ENCODE assay signal across 22 mouse cellular contexts in genomic region chr9:96904360-96905355, GRCm38 (mm10). TPM values are rescaled to one million over a fixed set of nuclear protein-coding genes. Genes with fewer than 3 reads are reported as not detected.
DNase-seq lines count a peak whose midpoint lies in the region; ATAC-seq and TF ChIP-seq lines count a peak whose summit lies in the region.
"Had no signal": no experiment of that assay in that cellular context is flagged by ENCODE, and none has a peak within 500 bp of the region (broad histone marks: within the 10 kb centered on the region; RNA-seq: fewer than 3 reads in every experiment).

No protein-coding gene starts in this region.

- no peaks in the 10 kb centered on the region for H3K36me3 ChIP-seq in hindbrain, embryonic 11.5 days (ENCODE audit: control insufficient read depth, insufficient read depth, low read length)
- H3K36me3 ChIP-seq in hindbrain, embryonic 16.5 days (ENCODE audit: control insufficient read depth, insufficient read depth, low read length), result no peaks in the 10 kb centered on the region
- no peaks in the 10 kb centered on the region for H3K36me3 ChIP-seq in hindbrain, embryonic 13.5 days
- H3K36me3 ChIP-seq in midbrain, embryonic 14.5 days (ENCODE audit: control insufficient read depth, insufficient read depth, low read length), result no peaks in the 10 kb centered on the region
- H3K36me3 ChIP-seq: heart, embryonic 10.5 days; lung, embryonic 15.5 days; stomach, embryonic 15.5 days had no signal

- H3K27ac ChIP-seq in hindbrain, embryonic 11.5 days (ENCODE audit: low read depth, low read length), result no peak overlapping the region
- no peak overlapping the region for H3K27ac ChIP-seq in hindbrain, embryonic 16.5 days (ENCODE audit: low read depth, low read length)
- H3K27ac ChIP-seq in bone marrow, adult 2 months (ENCODE audit: control insufficient read depth, insufficient read depth, low read depth, low read length, poor library complexity), result peak overlapping the region; percentile 83
- peak overlapping the region; percentile 69 for H3K27ac ChIP-seq in hindbrain, embryonic 13.5 days
- peak overlapping the region; percentile 49 for H3K27ac ChIP-seq in midbrain, embryonic 14.5 days (replicated peaks; ENCODE audit: low read depth, low read length)
- no peak overlapping the region for H3K27ac ChIP-seq in cerebellum, adult 2 months (ENCODE audit: insufficient read depth, low read length)
- H3K27ac ChIP-seq: heart, embryonic 10.5 days; lung, embryonic 15.5 days; stomach, embryonic 15.5 days had no signal

- H3K9me3 ChIP-seq in hindbrain, embryonic 11.5 days (ENCODE audit: control insufficient read depth, low read length), result no peaks in the 10 kb centered on the region
- H3K9me3 ChIP-seq in hindbrain, embryonic 16.5 days (ENCODE audit: control insufficient read depth, low read length), result no peaks in the 10 kb centered on the region
- no peaks in the 10 kb centered on the region for H3K9me3 ChIP-seq in hindbrain, embryonic 13.5 days
- no peaks in the 10 kb centered on the region for H3K9me3 ChIP-seq in midbrain, embryonic 14.5 days (ENCODE audit: control insufficient read depth, low read length)
- H3K9me3 ChIP-seq: heart, embryonic 10.5 days; lung, embryonic 15.5 days; stomach, embryonic 15.5 days had no signal

- DNase-seq in hindbrain, embryonic 11.5 days (ENCODE audit: low spot score), result no peak
- DNase-seq in midbrain, embryonic 14.5 days, result peak; percentile 17
- DNase-seq in thymus, postnatal 25 days, result no peak
- DNase-seq in cerebellum, adult 2 months, result no peak
- no peak for DNase-seq in spleen, adult 12 weeks (ENCODE audit: low spot score)
- DNase-seq: adrenal gland, postnatal 36 days; cerebellum, adult 11 months; gastrocnemius, postnatal 10 days; heart, postnatal 14 days; kidney, adult 8-10 months; kidney, postnatal 36 days; layer of hippocampus, postnatal 36 days; spleen, adult 18-20 months; thymus, postnatal 4 days had no signal

- H3K4me3 ChIP-seq in hindbrain, embryonic 11.5 days (ENCODE audit: low read depth, low read length), result no peak overlapping the region
- H3K4me3 ChIP-seq in hindbrain, embryonic 16.5 days (ENCODE audit: low read length), result no peak overlapping the region
- no peak overlapping the region for H3K4me3 ChIP-seq in bone marrow, adult 2 months (replicated peaks; ENCODE audit: control insufficient read depth, low read depth, low read length)
- no peak overlapping the region for H3K4me3 ChIP-seq in hindbrain, embryonic 13.5 days
- no peak overlapping the region for H3K4me3 ChIP-seq in midbrain, embryonic 14.5 days (replicated peaks; ENCODE audit: low read depth, low read length)
- H3K4me3 ChIP-seq in cerebellum, adult 2 months (replicated peaks; ENCODE audit: insufficient read depth, low read depth, low read length), result no peak overlapping the region
- H3K4me3 ChIP-seq: heart, embryonic 10.5 days; lung, embryonic 15.5 days; stomach, embryonic 15.5 days had no signal

- H3K9ac ChIP-seq in hindbrain, embryonic 11.5 days (ENCODE audit: low read depth, low read length), result no peak overlapping the region
- H3K9ac ChIP-seq in hindbrain, embryonic 16.5 days (ENCODE audit: low read depth, low read length), result no peak overlapping the region
- H3K9ac ChIP-seq in hindbrain, embryonic 13.5 days, result no peak overlapping the region
- no peak overlapping the region for H3K9ac ChIP-seq in midbrain, embryonic 14.5 days (replicated peaks; ENCODE audit: low read length)
- H3K9ac ChIP-seq: lung, embryonic 15.5 days; stomach, embryonic 15.5 days had no signal

- WGBS in hindbrain, embryonic 11.5 days, result 79% methylated on average over 7 of the region's 7 CpGs
- 50% methylated on average over 7 of the region's 7 CpGs for WGBS in hindbrain, embryonic 16.5 days
- WGBS in bone marrow, adult 2 months, result 60% methylated on average over 7 of the region's 7 CpGs
- WGBS in hindbrain, embryonic 13.5 days, result 53% methylated on average over 7 of the region's 7 CpGs
- WGBS in midbrain, embryonic 14.5 days, result 62% methylated on average over 7 of the region's 7 CpGs
- WGBS in cerebellum, adult 2 months, result 81% methylated on average over 7 of the region's 7 CpGs

- no peak overlapping the region for H3K4me2 ChIP-seq in hindbrain, embryonic 11.5 days (replicated peaks; ENCODE audit: low read depth, low read length)
- H3K4me2 ChIP-seq in hindbrain, embryonic 16.5 days (ENCODE audit: low read length), result no peak overlapping the region
- no peak overlapping the region for H3K4me2 ChIP-seq in hindbrain, embryonic 13.5 days
- no peak overlapping the region for H3K4me2 ChIP-seq in midbrain, embryonic 14.5 days (ENCODE audit: low read length)
- H3K4me2 ChIP-seq: liver, embryonic 11.5 days; lung, embryonic 15.5 days; stomach, embryonic 15.5 days had no signal

- TF ChIP-seq POLR2A in bone marrow, adult 2 months (IDR thresholded peaks at IDR 0.05; ENCODE audit: borderline replicate concordance, control insufficient read depth, low read depth, low read length), result no peak
- TF ChIP-seq POLR2A in cerebellum, adult 2 months (IDR thresholded peaks at IDR 0.05; ENCODE audit: borderline replicate concordance, insufficient read depth, low read length), result no peak

- no peaks in the 10 kb centered on the region for H3K4me1 ChIP-seq in hindbrain, embryonic 11.5 days (replicated peaks; ENCODE audit: control insufficient read depth, insufficient read depth, low read length)
- no peaks in the 10 kb centered on the region for H3K4me1 ChIP-seq in hindbrain, embryonic 16.5 days (ENCODE audit: control insufficient read depth, insufficient read depth, low read depth, low read length)
- H3K4me1 ChIP-seq in bone marrow, adult 2 months (ENCODE audit: control insufficient read depth, insufficient read depth, low read length), result peaks cover 2% of the 10 kb centered on the region
- 0 out of 2 replicates have a peak, but pooled peaks cover 4% of the 10 kb centered on the region for H3K4me1 ChIP-seq in hindbrain, embryonic 13.5 days (replicated peaks)
- no peaks in the 10 kb centered on the region for H3K4me1 ChIP-seq in midbrain, embryonic 14.5 days (ENCODE audit: control insufficient read depth, insufficient read depth, low read length)
- H3K4me1 ChIP-seq in cerebellum, adult 2 months (ENCODE audit: control insufficient read depth, insufficient read depth, low read length), result no peaks in the 10 kb centered on the region
- H3K4me1 ChIP-seq: heart, embryonic 10.5 days; lung, embryonic 15.5 days; stomach, embryonic 15.5 days had no signal

- no peaks in the 10 kb centered on the region for H3K27me3 ChIP-seq in hindbrain, embryonic 11.5 days (ENCODE audit: control insufficient read depth, insufficient read depth, low read length)
- no peaks in the 10 kb centered on the region for H3K27me3 ChIP-seq in hindbrain, embryonic 16.5 days (replicated peaks; ENCODE audit: control insufficient read depth, insufficient read depth, low read length)
- H3K27me3 ChIP-seq in hindbrain, embryonic 13.5 days, result no peaks in the 10 kb centered on the region
- no peaks in the 10 kb centered on the region for H3K27me3 ChIP-seq in midbrain, embryonic 14.5 days (ENCODE audit: control insufficient read depth, insufficient read depth, low read length)
- no peaks in the 10 kb centered on the region for H3K27me3 ChIP-seq in cerebellum, adult 2 months (ENCODE audit: control insufficient read depth, insufficient read depth, low read length)
- H3K27me3 ChIP-seq: lung, embryonic 15.5 days; stomach, embryonic 15.5 days had no signal

- TF ChIP-seq CTCF in bone marrow, adult 2 months (IDR thresholded peaks at IDR 0.05; ENCODE audit: control insufficient read depth, insufficient read depth, low read length), result no peak
- TF ChIP-seq CTCF in cerebellum, adult 2 months (IDR thresholded peaks at IDR 0.05; ENCODE audit: borderline replicate concordance, insufficient read depth, low read depth, low read length), result no peak

- peak; percentile 33; the same call in 1 of the 2 replicates for ATAC-seq in hindbrain, embryonic 11.5 days (ENCODE audit: low FRiP score)
- ATAC-seq in hindbrain, embryonic 16.5 days, result no peak
- 0 out of 2 replicates have a peak, but pooled peaks have one; percentile 39 for ATAC-seq in hindbrain, embryonic 13.5 days (ENCODE audit: low FRiP score)
- no peak for ATAC-seq in midbrain, embryonic 14.5 days (ENCODE audit: low FRiP score, low TSS enrichment)
- ATAC-seq: activated CD4-positive, CD25-positive, alpha-beta regulatory T cell, adult 4 months had no signal

RNA-seq across cellular contexts. Expression of gene Pxylp1, which starts 12.2 kb away (rescaled TPM):
- polyA plus RNA-seq in hindbrain, embryonic 11.5 days (2014; fragmentation: Nextera tagmentation; extraction: Ambion mirVana), result 40.3 and 44.1 TPM in 2 replicates
- polyA plus RNA-seq in hindbrain, embryonic 16.5 days (2015; fragmentation: Nextera tagmentation; extraction: Ambion mirVana), result 30.7 and 37.6 TPM in 2 replicates
- polyA plus RNA-seq in bone marrow, adult 2 months (2011; ENCODE audit: insufficient read depth, insufficient read length, low replicate concordance, missing spikeins), result 7.1 and 14.5 TPM in 2 replicates
- 55.7 and 57.4 TPM in 2 replicates for polyA plus RNA-seq in hindbrain, embryonic 13.5 days (2015; fragmentation: Nextera tagmentation; extraction: Ambion mirVana)
- 52.7 and 66.1 TPM in 2 replicates for polyA plus RNA-seq in midbrain, embryonic 14.5 days (2014; fragmentation: Nextera tagmentation; extraction: Ambion mirVana)
- 35.6 and 39.7 TPM in 2 replicates for polyA plus RNA-seq in cerebellum, adult 2 months (2012; rRNA removed)

Comparison
In these comparisons a context has a peak if more than half of its experiments do, and no peak if none do; other contexts are left out.
1. ATAC-seq: peak in hindbrain, embryonic 11.5 days (single experiment) and hindbrain, embryonic 13.5 days (single experiment); none in hindbrain, embryonic 16.5 days (single experiment) and midbrain, embryonic 14.5 days (single experiment).
2. H3K27ac ChIP-seq: peak in bone marrow, adult 2 months (single experiment), hindbrain, embryonic 13.5 days (single experiment) and midbrain, embryonic 14.5 days (single experiment); none in hindbrain, embryonic 11.5 days (single experiment), hindbrain, embryonic 16.5 days (single experiment) and cerebellum, adult 2 months (single experiment).